Mouse (Mus musculus) heart, embryonic 14.5 days (tissue): ENCODE data around the gene Mamdc2. TPM values are rescaled to one million over a fixed set of nuclear protein-coding genes. Genes with fewer than 3 reads are reported as not detected.
A peak's percentile ranks its signal among the peaks of the same experiment; 100 is the strongest.
"Not testable (repeated sequence)": the region's sequence is repeated elsewhere in the genome, so short reads cannot be mapped to it uniquely, and the experiment has no call there.

Experiments
- ATAC-seq: fragments of 200-750 bp; cut with Nextera tagmentation; 2 replicates; pipeline ENCODE4 v1.8.0; 2017; ENCODE audit warnings: low read depth, moderate TSS enrichment; ENCODE audit not compliant: insufficient number of reproducible peaks, insufficient read depth, low FRiP score
- H3K27ac ChIP-seq, 2 experiments: fragments of 200-500 bp in 1 of 2; fragments of 300-500 bp in 1 of 2; sonication (generic) in 1 of 2; replicated peaks in 1 of 2; 2 replicates each; pipeline ENCODE4 v1.5.1; 2012 to 2014; ENCODE audit warnings: low read depth in 2 of 2, low read length in 2 of 2, control low read depth in 1 of 2, mild to moderate bottlenecking in 1 of 2, mixed read lengths in 1 of 2; ENCODE audit not compliant: control insufficient read depth in 1 of 2, insufficient read depth in 1 of 2
- H3K27me3 ChIP-seq: fragments of 300-500 bp; sonication (generic); 2 replicates; pipeline ENCODE4 v1.6.1; 2014; ENCODE audit warnings: mild to moderate bottlenecking, low read length, control low read depth; ENCODE audit not compliant: control insufficient read depth, insufficient read depth
- H3K36me3 ChIP-seq: fragments of 300-500 bp; sonication (generic); 2 replicates; pipeline ENCODE4 v1.6.1; 2014; ENCODE audit warnings: mild to moderate bottlenecking, control low read depth, low read length, mixed read lengths; ENCODE audit not compliant: control insufficient read depth, insufficient read depth
- H3K4me1 ChIP-seq, 2 experiments: fragments of 200-500 bp in 1 of 2; fragments of 300-500 bp in 1 of 2; sonication (generic) in 1 of 2; 2 replicates each; pipeline ENCODE4 v1.6.1; 2012 to 2014; ENCODE audit warnings: low read length in 2 of 2, control low read depth in 1 of 2, mixed read lengths in 1 of 2; ENCODE audit not compliant: control insufficient read depth in 2 of 2, insufficient read depth in 2 of 2
- H3K4me2 ChIP-seq: fragments of 300-500 bp; sonication (generic); 2 replicates; pipeline ENCODE4 v1.6.1; 2014; ENCODE audit warnings: mild to moderate bottlenecking, low read length
- H3K4me3 ChIP-seq, 2 experiments: fragments of 200-500 bp in 1 of 2; fragments of 300-500 bp in 1 of 2; sonication (generic) in 1 of 2; 2 replicates each; pipeline ENCODE4 v1.5.1; 2012 to 2014; ENCODE audit warnings: low read length in 2 of 2, mild to moderate bottlenecking in 2 of 2, control low read depth in 1 of 2, low read depth in 1 of 2, moderate library complexity in 1 of 2; ENCODE audit not compliant: control insufficient read depth in 1 of 2, insufficient read depth in 1 of 2
- H3K9ac ChIP-seq: fragments of 300-500 bp; sonication (generic); 2 replicates; pipeline ENCODE4 v1.6.1; 2014; ENCODE audit warnings: mild to moderate bottlenecking, low read length
- H3K9me3 ChIP-seq: fragments of 300-500 bp; sonication (generic); 2 replicates; pipeline ENCODE4 v1.6.1; 2016; ENCODE audit warnings: low read length, control low read depth; ENCODE audit not compliant: control insufficient read depth
- WGBS: fragments of 180-500 bp; shearing (Covaris S2); extraction: QIAGEN DNeasy Blood & Tissue Kit; methylation state at CpG from one replicate; pipeline ENCODE4 v1.1.7; 2014; 5-methylcytosine and 5-hydroxymethylcytosine counted together
- polyA plus RNA-seq: library from polyadenylated mRNA; unstranded; fragments of >200 nt; fragmentation: Nextera tagmentation; extraction: Ambion mirVana; gene quantifications from 2 replicates; pipeline ENCODE4 v1.2.1, GENCODE M21; 2014

The Mamdc2 gene
- 1.2 and 1.7 TPM in 2 replicates for polyA plus RNA-seq

DNA sequence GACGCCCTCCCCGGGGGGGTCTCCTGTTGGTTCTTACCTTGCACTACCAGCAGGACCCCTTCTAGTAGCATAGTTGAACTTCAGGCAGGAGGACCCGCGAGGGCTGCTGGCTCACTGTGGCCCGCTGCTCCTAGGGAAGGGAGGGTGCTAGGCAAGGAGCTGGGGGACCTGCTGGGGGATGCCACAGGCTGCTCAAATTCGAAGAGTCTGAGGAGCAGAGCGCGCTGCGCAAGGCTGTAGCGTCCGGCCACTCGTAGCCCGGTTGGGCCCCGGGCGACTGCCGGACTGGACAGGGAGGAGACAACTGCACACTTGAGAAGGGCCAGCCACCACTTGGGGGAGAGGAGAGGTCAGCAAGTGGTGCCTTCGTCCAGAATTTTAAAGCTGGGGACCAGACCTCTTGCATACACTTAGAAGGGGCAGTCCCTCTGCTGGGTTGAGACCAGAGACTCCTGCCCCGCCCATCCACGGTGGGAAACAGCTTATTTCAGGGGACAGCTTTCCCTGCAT lies at the start of gene Mamdc2:
Gene Mamdc2 (minus strand): TSS at position 455 of the 510 bp plus-strand sequence.
- Histone ChIP-seq H3K36me3 (no peaks in the 10 kb centered on the region), H3K4me1 (peaks cover 8 to 11% of the 10 kb centered on the region in 2 experiments), H3K9ac (peak within 1 kb of the TSS; percentile 64), H3K27ac (no peak within 1 kb of the TSS), H3K4me2 (peak within 1 kb of the TSS; percentile 98), H3K4me3 (peak within 1 kb of the TSS; percentile 43 to 54), H3K27me3 (no peaks in the 10 kb centered on the region), H3K9me3 (peaks cover 6% of the 10 kb centered on the region)
- ATAC-seq, result 0 out of 2 replicates have a peak, but pooled peaks have one; percentile 26
- 2% methylated on average over 19 of the region's 19 CpGs for WGBS

DNA sequence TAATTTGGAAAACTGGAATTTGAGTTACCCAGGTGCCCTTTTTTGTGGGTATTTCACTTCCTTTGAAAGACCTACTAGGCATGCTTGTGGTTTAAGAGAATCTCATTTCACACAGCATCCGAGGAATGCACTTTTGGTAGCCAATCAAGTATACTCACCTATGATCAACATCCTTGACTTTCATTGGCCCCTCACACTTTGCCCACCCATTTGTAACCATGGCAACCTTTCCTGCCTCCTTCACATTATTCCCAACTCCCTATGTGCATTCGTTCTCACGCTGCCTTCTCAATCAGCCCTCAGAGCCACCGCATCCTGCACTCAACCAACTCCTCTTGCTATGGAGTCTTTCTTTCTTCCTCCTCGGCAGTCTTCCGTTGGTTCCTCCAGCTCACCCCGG lies 49.8 kb upstream of the Mamdc2 start:
- WGBS, result 91% methylated on average over 7 of the region's 7 CpGs
- Histone ChIP-seq H3K27ac (no peak overlapping the region), H3K4me2 (no peak overlapping the region), H3K9me3 (no peaks in the 10 kb centered on the region), H3K4me3 (no peak overlapping the region), H3K9ac (no peak overlapping the region), H3K27me3 (no peaks in the 10 kb centered on the region), H3K36me3 (no peaks in the 10 kb centered on the region), H3K4me1 (0 out of 4 replicates have a peak, but pooled peaks cover 0 to 2% of the 10 kb centered on the region in 2 experiments)
- no peak for ATAC-seq

DNA sequence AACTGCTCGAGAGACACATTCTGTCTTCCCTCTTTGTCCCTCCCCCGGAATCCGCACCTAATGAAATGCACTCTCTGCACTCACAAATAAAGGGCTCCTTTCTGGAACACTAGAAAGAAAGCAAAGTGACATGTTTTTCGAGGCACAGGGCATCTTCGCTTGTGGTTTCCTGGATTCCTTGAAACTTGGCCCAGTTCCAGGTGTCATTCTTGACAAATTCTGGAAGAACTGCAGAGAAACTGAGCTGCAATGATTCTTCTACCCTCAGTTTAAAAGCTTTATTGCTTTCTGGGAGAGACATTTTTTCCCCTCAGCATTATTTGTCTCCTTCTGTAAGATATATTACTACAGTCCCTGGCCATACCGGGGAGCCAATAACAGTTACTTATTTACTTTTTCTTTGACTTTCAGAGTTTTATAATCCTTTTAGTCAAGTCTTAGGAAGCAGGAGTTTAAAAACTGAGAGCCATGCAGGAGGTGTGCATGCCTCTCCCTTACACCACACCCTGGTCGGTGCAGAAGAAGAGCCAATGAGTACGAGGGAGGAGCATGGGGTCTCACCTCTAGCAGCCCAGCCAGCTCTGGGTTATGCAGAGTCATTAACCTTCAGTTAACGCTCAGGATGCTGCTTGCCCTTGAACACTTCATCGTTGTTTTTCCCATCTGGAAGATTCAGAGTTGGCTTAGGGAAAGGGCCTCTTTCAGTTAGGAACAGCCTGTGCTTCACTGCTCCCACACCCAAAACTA lies 49.1 kb upstream of the Mamdc2 start:
- no peak overlapping the region for H3K27ac ChIP-seq
- ATAC-seq, result no peak
- no peaks in the 10 kb centered on the region for H3K27me3 ChIP-seq
- H3K36me3 ChIP-seq, result no peaks in the 10 kb centered on the region
- no peak overlapping the region for H3K4me3 ChIP-seq
- H3K9ac ChIP-seq, result no peak overlapping the region
- 75% methylated on average over 10 of the region's 10 CpGs for WGBS
- H3K4me2 ChIP-seq, result no peak overlapping the region
- 0 out of 4 replicates have a peak, but pooled peaks cover 0 to 2% of the 10 kb centered on the region in 2 experiments for H3K4me1 ChIP-seq
- H3K9me3 ChIP-seq, result no peaks in the 10 kb centered on the region

DNA sequence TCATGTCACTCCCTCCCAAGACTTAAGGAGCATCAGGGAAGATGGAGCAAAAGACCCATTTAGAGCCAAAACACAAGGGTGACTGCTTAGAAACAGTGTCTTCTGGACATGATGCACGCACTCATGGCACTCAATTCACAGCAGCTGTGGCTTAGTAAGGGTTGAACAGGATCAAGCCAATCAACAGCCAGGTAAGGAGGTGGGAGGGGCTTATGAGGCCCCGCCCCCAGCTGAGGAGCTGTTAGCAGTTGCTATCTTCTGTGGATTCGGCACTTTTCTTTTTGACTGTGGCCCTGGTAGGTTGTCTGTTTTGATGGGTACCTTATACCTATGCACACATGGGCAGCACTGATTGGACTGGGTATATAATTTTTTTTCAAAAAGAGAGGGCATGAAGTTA lies 48.3 kb upstream of the Mamdc2 start:
- WGBS, result 73% methylated on average over 3 of the region's 3 CpGs
- Histone ChIP-seq H3K9ac (no peak overlapping the region), H3K4me3 (no peak overlapping the region), H3K36me3 (no peaks in the 10 kb centered on the region), H3K27me3 (no peaks in the 10 kb centered on the region), H3K27ac (no peak overlapping the region), H3K4me2 (no peak overlapping the region), H3K4me1 (0 out of 4 replicates have a peak, but pooled peaks cover 0 to 2% of the 10 kb centered on the region in 2 experiments), H3K9me3 (no peaks in the 10 kb centered on the region)
- ATAC-seq, result no peak

- Histone ChIP-seq H3K36me3 (no peaks in the 10 kb centered on the region), H3K27me3 (no peaks in the 10 kb centered on the region), H3K4me3 (no peak overlapping the region), H3K27ac (no peak overlapping the region), H3K9ac (no peak overlapping the region), H3K9me3 (no peaks in the 10 kb centered on the region), H3K4me2 (no peak overlapping the region), H3K4me1 (peaks cover 5 to 10% of the 10 kb centered on the region in 2 experiments)
- no peak for ATAC-seq
These were observed 44.4 kb upstream of the Mamdc2 start for GRCm38 (mm10) chr19:23492663-23493062.

- H3K9me3 ChIP-seq, H3K4me3 ChIP-seq, H3K27me3 ChIP-seq, H3K27ac ChIP-seq, H3K36me3 ChIP-seq, ATAC-seq, H3K9ac ChIP-seq, H3K4me1 ChIP-seq, H3K4me2 ChIP-seq: not testable (repeated sequence)
- 45% methylated on average over 7 of the region's 7 CpGs for WGBS
These were observed 42.5 kb upstream of the Mamdc2 start for GRCm38 (mm10) chr19:23490703-23491102.

- WGBS, result 20% methylated on average over 8 of the region's 8 CpGs
- Histone ChIP-seq H3K36me3 (no peaks in the 10 kb centered on the region), H3K27ac (peak overlapping the region; percentile 68 to 88), H3K4me1 (peaks cover 4 to 10% of the 10 kb centered on the region in 2 experiments), H3K27me3 (no peaks in the 10 kb centered on the region), H3K4me2 (peak overlapping the region; percentile 36), H3K9ac (no peak overlapping the region), H3K4me3 (no peak overlapping the region), H3K9me3 (no peaks in the 10 kb centered on the region)
- ATAC-seq, result peak; percentile 79; the same call in 1 of the 2 replicates
These were observed 41.5 kb upstream of the Mamdc2 start for GRCm38 (mm10) chr19:23489780-23490179.
